Mouse (Mus musculus) intestine, postnatal 0 days (tissue): ENCODE measurements around the gene Mboat2. TPM values are rescaled to one million over a fixed set of nuclear protein-coding genes. Genes with fewer than 3 reads are reported as not detected.

Experiments used
- ATAC-seq: fragments of 200-750 bp; cut with Nextera tagmentation; 2 replicates; pipeline ENCODE4 v1.8.0; 2017; ENCODE audit warnings: mild to moderate bottlenecking, moderate TSS enrichment, moderate library complexity
- H3K27ac ChIP-seq: fragments of 300-500 bp; sonication (generic); 2 replicates; pipeline ENCODE4 v1.5.1; 2014; ENCODE audit warnings: mild to moderate bottlenecking, low read depth, low read length, moderate library complexity
- H3K27me3 ChIP-seq: fragments of 300-500 bp; sonication (generic); replicated peaks from 2 replicates; pipeline ENCODE4 v1.6.1; 2014; ENCODE audit warnings: low read length, mixed read lengths; ENCODE audit not compliant: control insufficient read depth, insufficient read depth
- H3K36me3 ChIP-seq: fragments of 300-500 bp; sonication (generic); 2 replicates; pipeline ENCODE4 v1.6.1; 2014; ENCODE audit warnings: mild to moderate bottlenecking, moderate library complexity; ENCODE audit not compliant: control insufficient read depth, insufficient read depth
- H3K4me1 ChIP-seq: fragments of 300-500 bp; sonication (generic); replicated peaks from 2 replicates; pipeline ENCODE4 v1.6.1; 2014; ENCODE audit warnings: antibody characterized with exemption, low read length, mixed read lengths; ENCODE audit not compliant: control insufficient read depth, insufficient read depth
- H3K4me2 ChIP-seq: fragments of 300-500 bp; sonication (generic); replicated peaks from 2 replicates; pipeline ENCODE4 v1.6.1; 2014; ENCODE audit warnings: low read depth, mild to moderate bottlenecking, moderate library complexity
- H3K4me3 ChIP-seq: fragments of 300-500 bp; sonication (generic); 2 replicates; pipeline ENCODE4 v1.5.1; 2014; ENCODE audit warnings: low read depth, low read length
- H3K9ac ChIP-seq: fragments of 300-500 bp; sonication (generic); 2 replicates; pipeline ENCODE4 v1.6.1; 2014; ENCODE audit warnings: mild to moderate bottlenecking, low read depth, low read length
- H3K9me3 ChIP-seq: fragments of 300-500 bp; sonication (generic); 2 replicates; pipeline ENCODE4 v1.6.1; 2016; ENCODE audit warnings: mixed run types; ENCODE audit not compliant: control insufficient read depth
- CTCF ChIP-seq: sonication (generic); IDR thresholded peaks from 2 replicates; pipeline ENCODE4 v1.5.1; 2016; ENCODE audit warnings: low read depth, mild to moderate bottlenecking, control low read depth, antibody characterized with exemption, moderate library complexity
- WGBS: fragments of 180-500 bp; shearing (Covaris S2); extraction: QIAGEN DNeasy Blood & Tissue Kit; methylation state at CpG from one replicate; pipeline ENCODE4 v1.1.7; 2014; 5-methylcytosine and 5-hydroxymethylcytosine counted together
- polyA plus RNA-seq: library from polyadenylated mRNA; unstranded; fragments of >200 nt; fragmentation: Nextera tagmentation; extraction: Ambion mirVana; gene quantifications from 2 replicates; pipeline ENCODE4 v1.2.1, GENCODE M21; 2015

Gene Mboat2
- polyA plus RNA-seq, 1 experiment from 2014 or later: 8.1 TPM

DNA sequence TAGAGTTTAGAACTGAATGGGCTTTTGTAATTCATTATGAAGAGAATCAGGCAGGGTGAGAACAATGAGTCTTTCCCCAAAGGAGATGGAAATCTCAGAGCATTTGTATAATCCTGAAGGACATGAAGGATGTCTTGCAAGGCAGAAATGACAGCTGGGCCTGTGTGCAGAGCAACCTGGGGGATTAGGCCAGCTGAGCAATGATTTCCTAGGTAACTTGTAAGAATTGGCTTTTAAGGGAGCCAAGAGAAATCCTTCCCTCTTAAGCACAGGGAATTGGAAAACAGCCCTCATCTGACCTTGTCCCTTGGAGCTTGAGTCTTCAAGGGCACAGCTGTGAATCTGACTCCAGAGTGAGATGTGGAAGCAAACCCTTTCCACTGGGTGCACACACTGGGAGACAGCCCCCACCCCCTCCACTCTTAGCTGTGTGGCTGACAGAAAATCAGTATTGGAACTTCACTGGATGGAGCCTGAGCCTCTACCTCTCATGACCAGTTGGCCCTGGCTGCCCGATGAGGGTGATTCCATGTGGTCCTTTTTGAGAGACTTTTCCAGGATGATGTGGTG is 102.6 kb downstream of the Mboat2 start:
- Histone ChIP-seq H3K36me3 (no peaks in the 10 kb centered on the region), H3K27me3 (no peaks in the 10 kb centered on the region), H3K4me1 (no peaks in the 10 kb centered on the region), H3K4me2 (no peak overlapping the region), H3K27ac (no peak overlapping the region), H3K9ac (no peak overlapping the region), H3K9me3 (no peaks in the 10 kb centered on the region), H3K4me3 (no peak overlapping the region)
- 88% methylated on average over 1 of the region's 1 CpGs for WGBS
- no peak for ATAC-seq
- TF ChIP-seq CTCF: no peak

GRCm38 (mm10) chr12:24933996-24934395 is 103.3 kb downstream of the Mboat2 start:
- WGBS: 90% methylated on average over 3 of the region's 3 CpGs
- Histone ChIP-seq H3K27me3 (no peaks in the 10 kb centered on the region), H3K36me3 (no peaks in the 10 kb centered on the region), H3K9ac (no peak overlapping the region), H3K27ac (no peak overlapping the region), H3K4me2 (no peak overlapping the region), H3K4me3 (no peak overlapping the region), H3K4me1 (no peaks in the 10 kb centered on the region), H3K9me3 (no peaks in the 10 kb centered on the region)
- no peak for ATAC-seq
- TF ChIP-seq CTCF: no peak

GRCm38 (mm10) chr12:24936281-24936680 is 105.6 kb downstream of the Mboat2 start:
- Histone ChIP-seq H3K4me2 (no peak overlapping the region), H3K36me3 (no peaks in the 10 kb centered on the region), H3K4me3 (no peak overlapping the region), H3K27me3 (no peaks in the 10 kb centered on the region), H3K27ac (no peak overlapping the region), H3K9ac (no peak overlapping the region), H3K4me1 (no peaks in the 10 kb centered on the region), H3K9me3 (no peaks in the 10 kb centered on the region)
- WGBS: 50% methylated on average over 1 of the region's 1 CpGs
- no peak for ATAC-seq
- no peak for TF ChIP-seq CTCF

GRCm38 (mm10) chr12:24939372-24939771 is 108.7 kb downstream of the Mboat2 start:
- WGBS: 89% methylated on average over 8 of the region's 8 CpGs
- ATAC-seq: no peak
- no peak for TF ChIP-seq CTCF

GRCm38 (mm10) chr12:24942619-24943287 is 112.1 kb downstream of the Mboat2 start:
- no peaks in the 10 kb centered on the region for H3K36me3 ChIP-seq
- no peak for ATAC-seq

More at GRCm38 (mm10) chr12:24939372-24939771, 108.7 kb downstream of the Mboat2 start:
- no peak overlapping the region for H3K27ac ChIP-seq
- H3K4me3 ChIP-seq: no peak overlapping the region
- H3K9ac ChIP-seq: no peak overlapping the region
- no peaks in the 10 kb centered on the region for H3K4me1 ChIP-seq
- H3K4me2 ChIP-seq: no peak overlapping the region
- H3K9me3 ChIP-seq: no peaks in the 10 kb centered on the region
- no peaks in the 10 kb centered on the region for H3K27me3 ChIP-seq
- no peaks in the 10 kb centered on the region for H3K36me3 ChIP-seq

DNA sequence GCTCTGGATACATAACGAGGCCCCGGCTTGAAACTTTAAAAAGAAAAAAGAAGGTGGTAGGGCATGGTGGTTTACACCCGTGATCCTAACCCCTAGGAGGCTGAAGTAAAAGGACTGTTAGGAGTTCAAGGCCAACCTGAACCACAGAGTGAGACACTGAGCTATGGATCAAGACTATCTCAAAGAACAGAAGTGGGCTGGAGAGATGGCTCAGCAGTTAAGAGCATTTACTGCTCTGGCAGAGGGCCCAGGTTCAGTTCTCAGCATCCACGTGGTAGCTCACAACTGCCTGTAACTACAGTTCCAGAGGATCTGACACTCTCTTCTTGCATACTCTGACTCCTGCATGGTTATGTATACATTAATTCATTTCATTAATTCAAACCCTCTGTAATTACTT is 112.7 kb downstream of the Mboat2 start:
- H3K9me3 ChIP-seq: no peaks in the 10 kb centered on the region
- no peaks in the 10 kb centered on the region for H3K36me3 ChIP-seq
- no peak overlapping the region for H3K27ac ChIP-seq
- 89% methylated on average over 4 of the region's 4 CpGs for WGBS
- H3K4me1 ChIP-seq: no peaks in the 10 kb centered on the region
- no peak for ATAC-seq
- no peaks in the 10 kb centered on the region for H3K27me3 ChIP-seq
- H3K9ac ChIP-seq: no peak overlapping the region
- H3K4me2 ChIP-seq: no peak overlapping the region
- H3K4me3 ChIP-seq: no peak overlapping the region
- TF ChIP-seq CTCF: no peak

More at GRCm38 (mm10) chr12:24942619-24943287, 112.1 kb downstream of the Mboat2 start:
- Histone ChIP-seq H3K4me3 (no peak overlapping the region), H3K27ac (no peak overlapping the region), H3K4me1 (no peaks in the 10 kb centered on the region), H3K4me2 (no peak overlapping the region), H3K27me3 (no peaks in the 10 kb centered on the region), H3K9me3 (no peaks in the 10 kb centered on the region), H3K9ac (no peak overlapping the region)
- WGBS: 71% methylated on average over 9 of the region's 9 CpGs
- no peak for TF ChIP-seq CTCF
